Mouse (Mus musculus) limb, embryonic 12.5 days (tissue): ENCODE results near the gene Ppp1r12b. TPM values are rescaled to one million over a fixed set of nuclear protein-coding genes. Genes with fewer than 3 reads are reported as not detected.

Experiments used
- ATAC-seq: fragments of 200-750 bp; cut with Nextera tagmentation; 2 replicates; pipeline ENCODE4 v1.8.0; 2017; ENCODE audit warnings: low read depth, moderate TSS enrichment; ENCODE audit not compliant: insufficient number of reproducible peaks, insufficient read depth, low FRiP score, low TSS enrichment
- H3K27ac ChIP-seq: fragments of 300-500 bp; sonication (generic); 2 replicates; pipeline ENCODE4 v1.5.1; 2016; ENCODE audit warnings: mild to moderate bottlenecking, moderate library complexity
- H3K27me3 ChIP-seq: fragments of 300-500 bp; sonication (generic); 2 replicates; pipeline ENCODE4 v1.6.1; 2016; ENCODE audit warnings: mild to moderate bottlenecking, moderate library complexity
- H3K36me3 ChIP-seq: fragments of 300-500 bp; sonication (generic); 2 replicates; pipeline ENCODE4 v1.6.1; 2016; ENCODE audit warnings: mild to moderate bottlenecking, moderate library complexity
- H3K4me1 ChIP-seq: fragments of 300-500 bp; sonication (generic); replicated peaks from 2 replicates; pipeline ENCODE4 v1.6.1; 2016
- H3K4me2 ChIP-seq: fragments of 300-500 bp; sonication (generic); 2 replicates; pipeline ENCODE4 v1.6.1; 2016; ENCODE audit warnings: mild to moderate bottlenecking, moderate library complexity
- H3K4me3 ChIP-seq: fragments of 300-500 bp; sonication (generic); replicated peaks from 2 replicates; pipeline ENCODE4 v1.5.1; 2016; ENCODE audit warnings: mild to moderate bottlenecking
- H3K9ac ChIP-seq: fragments of 300-500 bp; sonication (generic); replicated peaks from 2 replicates; pipeline ENCODE4 v1.6.1; 2016; ENCODE audit warnings: mild to moderate bottlenecking, moderate library complexity
- H3K9me3 ChIP-seq: fragments of 300-500 bp; sonication (generic); 2 replicates; pipeline ENCODE4 v1.6.1; 2016; ENCODE audit warnings: mild to moderate bottlenecking, moderate library complexity
- WGBS: fragments of 180-500 bp; shearing (Covaris S2); methylation state at CpG from one replicate; pipeline ENCODE4 v1.1.7; 2016; 5-methylcytosine and 5-hydroxymethylcytosine counted together
- polyA plus RNA-seq: library from polyadenylated mRNA; unstranded; fragments of >200 nt; fragmentation: Nextera tagmentation; extraction: Ambion mirVana; gene quantifications from 2 replicates; pipeline ENCODE4 v1.2.1, GENCODE M21; 2016

The Ppp1r12b gene
- polyA plus RNA-seq, 1 experiment from 2014 or later = 7.7 TPM

GRCm38 (mm10) chr1:134938233-134938632, 17.5 kb downstream of the Ppp1r12b start:
- 89% methylated on average over 1 of the region's 1 CpGs for WGBS
- H3K27ac ChIP-seq = no peak overlapping the region
- no peaks in the 10 kb centered on the region for H3K4me1 ChIP-seq
- no peak overlapping the region for H3K9ac ChIP-seq
- H3K9me3 ChIP-seq = no peaks in the 10 kb centered on the region
- no peaks in the 10 kb centered on the region for H3K27me3 ChIP-seq
- H3K4me3 ChIP-seq = no peak overlapping the region
- H3K36me3 ChIP-seq = no peaks in the 10 kb centered on the region
- H3K4me2 ChIP-seq = no peak overlapping the region
- no peak for ATAC-seq

GRCm38 (mm10) chr1:134936335-134936734, 19.4 kb downstream of the Ppp1r12b start:
- H3K4me2 ChIP-seq = no peak overlapping the region
- no peak for ATAC-seq
- no peak overlapping the region for H3K4me3 ChIP-seq
- 88% methylated on average over 6 of the region's 6 CpGs for WGBS
- no peak overlapping the region for H3K27ac ChIP-seq
- H3K27me3 ChIP-seq = no peaks in the 10 kb centered on the region
- peaks cover 6% of the 10 kb centered on the region; the same call in 1 of the 2 replicates for H3K4me1 ChIP-seq
- H3K9ac ChIP-seq = no peak overlapping the region
- H3K9me3 ChIP-seq = no peaks in the 10 kb centered on the region
- no peaks in the 10 kb centered on the region for H3K36me3 ChIP-seq

- Histone ChIP-seq H3K9me3 (no peaks in the 10 kb centered on the region), H3K27ac (no peak overlapping the region), H3K9ac (no peak overlapping the region), H3K27me3 (no peaks in the 10 kb centered on the region), H3K36me3 (no peaks in the 10 kb centered on the region), H3K4me3 (no peak overlapping the region), H3K4me1 (peaks cover 6% of the 10 kb centered on the region; the same call in 1 of the 2 replicates), H3K4me2 (no peak overlapping the region)
- ATAC-seq = no peak
- WGBS = 44% methylated on average over 7 of the region's 7 CpGs
Observed at GRCm38 (mm10) chr1:134932431-134932830, 23.3 kb downstream of the Ppp1r12b start.

GRCm38 (mm10) chr1:134919010-134919409, 36.7 kb downstream of the Ppp1r12b start:
- 86% methylated on average over 6 of the region's 6 CpGs for WGBS
- Histone ChIP-seq H3K4me1 (no peaks in the 10 kb centered on the region), H3K27ac (no peak overlapping the region), H3K4me2 (no peak overlapping the region), H3K27me3 (no peaks in the 10 kb centered on the region), H3K9ac (no peak overlapping the region), H3K36me3 (no peaks in the 10 kb centered on the region), H3K9me3 (no peaks in the 10 kb centered on the region), H3K4me3 (no peak overlapping the region)
- no peak for ATAC-seq

- 74% methylated on average over 4 of the region's 4 CpGs for WGBS
- Histone ChIP-seq H3K27me3 (no peaks in the 10 kb centered on the region), H3K4me2 (no peak overlapping the region), H3K9ac (no peak overlapping the region), H3K4me3 (no peak overlapping the region), H3K27ac (no peak overlapping the region), H3K36me3 (no peaks in the 10 kb centered on the region), H3K9me3 (no peaks in the 10 kb centered on the region), H3K4me1 (no peaks in the 10 kb centered on the region)
- ATAC-seq = no peak
Observed at GRCm38 (mm10) chr1:134915421-134915820, 40.3 kb downstream of the Ppp1r12b start.

- 82% methylated on average over 4 of the region's 4 CpGs for WGBS
- no peak overlapping the region for H3K4me3 ChIP-seq
- ATAC-seq = no peak
- no peak overlapping the region for H3K4me2 ChIP-seq
- H3K4me1 ChIP-seq = no peaks in the 10 kb centered on the region
- H3K36me3 ChIP-seq = no peaks in the 10 kb centered on the region
- no peak overlapping the region for H3K9ac ChIP-seq
- no peaks in the 10 kb centered on the region for H3K9me3 ChIP-seq
- no peak overlapping the region for H3K27ac ChIP-seq
- H3K27me3 ChIP-seq = no peaks in the 10 kb centered on the region
Observed at GRCm38 (mm10) chr1:134913535-134913934, 42.2 kb downstream of the Ppp1r12b start.

GRCm38 (mm10) chr1:134911892-134912291, 43.9 kb downstream of the Ppp1r12b start:
- Histone ChIP-seq H3K9me3 (no peaks in the 10 kb centered on the region), H3K4me1 (no peaks in the 10 kb centered on the region), H3K27me3 (no peaks in the 10 kb centered on the region), H3K4me2 (no peak overlapping the region), H3K9ac (no peak overlapping the region), H3K4me3 (no peak overlapping the region), H3K27ac (no peak overlapping the region), H3K36me3 (no peaks in the 10 kb centered on the region)
- WGBS = 91% methylated on average over 4 of the region's 4 CpGs
- no peak for ATAC-seq

- no peak overlapping the region for H3K27ac ChIP-seq
- H3K4me3 ChIP-seq = no peak overlapping the region
- no peak overlapping the region for H3K9ac ChIP-seq
- H3K4me2 ChIP-seq = no peak overlapping the region
- H3K36me3 ChIP-seq = no peaks in the 10 kb centered on the region
- H3K4me1 ChIP-seq = no peaks in the 10 kb centered on the region
- no peaks in the 10 kb centered on the region for H3K9me3 ChIP-seq
- WGBS = 48% methylated on average over 3 of the region's 3 CpGs
- ATAC-seq = no peak
- no peaks in the 10 kb centered on the region for H3K27me3 ChIP-seq
Observed at GRCm38 (mm10) chr1:134910037-134910436, 45.7 kb downstream of the Ppp1r12b start.

GRCm38 (mm10) chr1:134909442-134909841, 46.3 kb downstream of the Ppp1r12b start:
- WGBS = 82% methylated on average over 9 of the region's 9 CpGs
- Histone ChIP-seq H3K4me2 (no peak overlapping the region), H3K9me3 (no peaks in the 10 kb centered on the region), H3K27me3 (no peaks in the 10 kb centered on the region), H3K36me3 (no peaks in the 10 kb centered on the region), H3K4me3 (no peak overlapping the region), H3K27ac (no peak overlapping the region), H3K4me1 (no peaks in the 10 kb centered on the region), H3K9ac (no peak overlapping the region)
- no peak for ATAC-seq

- Histone ChIP-seq H3K27me3 (no peaks in the 10 kb centered on the region), H3K9me3 (no peaks in the 10 kb centered on the region), H3K27ac (no peak overlapping the region), H3K4me2 (no peak overlapping the region), H3K36me3 (no peaks in the 10 kb centered on the region), H3K9ac (no peak overlapping the region), H3K4me3 (no peak overlapping the region), H3K4me1 (no peaks in the 10 kb centered on the region)
- no peak for ATAC-seq
- WGBS = 83% methylated on average over 3 of the region's 3 CpGs
Observed at GRCm38 (mm10) chr1:134902051-134902619, 53.6 kb downstream of the Ppp1r12b start.

- Histone ChIP-seq H3K27ac (no peak overlapping the region), H3K9me3 (no peaks in the 10 kb centered on the region), H3K27me3 (no peaks in the 10 kb centered on the region), H3K9ac (no peak overlapping the region), H3K4me3 (no peak overlapping the region), H3K36me3 (peaks cover 24% of the 10 kb centered on the region), H3K4me2 (no peak overlapping the region), H3K4me1 (no peaks in the 10 kb centered on the region)
- ATAC-seq = no peak
- 94% methylated on average over 6 of the region's 6 CpGs for WGBS
Observed at GRCm38 (mm10) chr1:134896008-134896407, 59.7 kb downstream of the Ppp1r12b start.

- peaks cover 24% of the 10 kb centered on the region for H3K36me3 ChIP-seq
- no peak for ATAC-seq
- WGBS = 94% methylated on average over 3 of the region's 3 CpGs
Observed at GRCm38 (mm10) chr1:134894803-134895202, 60.9 kb downstream of the Ppp1r12b start.

More at GRCm38 (mm10) chr1:134894803-134895202, 60.9 kb downstream of the Ppp1r12b start:
- no peaks in the 10 kb centered on the region for H3K4me1 ChIP-seq
- H3K27me3 ChIP-seq = no peaks in the 10 kb centered on the region
- H3K4me3 ChIP-seq = no peak overlapping the region
- H3K27ac ChIP-seq = no peak overlapping the region
- no peaks in the 10 kb centered on the region for H3K9me3 ChIP-seq
- no peak overlapping the region for H3K9ac ChIP-seq
- H3K4me2 ChIP-seq = no peak overlapping the region
